Mouse (Mus musculus): ENCODE data around the gene Agap1. TPM values are rescaled to one million over a fixed set of nuclear protein-coding genes. Genes with fewer than 3 reads are reported as not detected.

Gene Agap1
- polyA plus RNA-seq, 1 experiment from 2014 or later, result 10.7 TPM

DNA sequence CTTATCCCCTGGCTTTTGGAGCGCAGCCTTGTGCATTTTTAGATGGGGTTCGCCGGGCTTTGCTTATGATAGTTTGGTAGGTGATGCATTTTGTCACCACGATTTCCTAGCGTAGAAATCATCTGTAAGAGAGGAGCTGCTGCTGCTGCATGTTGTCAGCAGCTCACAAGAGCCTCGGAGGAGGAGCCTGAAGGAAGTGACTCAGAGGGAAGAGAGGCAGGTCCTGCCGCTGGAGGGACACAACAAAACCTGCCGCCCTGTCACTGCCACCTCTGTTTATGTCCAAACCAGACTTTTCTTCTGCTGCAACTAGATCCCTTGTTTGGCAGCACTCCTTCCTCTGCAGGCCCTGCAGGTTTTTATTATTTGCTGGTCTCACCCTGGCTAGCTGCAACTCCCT, 8.5 kb downstream of the Agap1 start:
- no peak overlapping the region for H3K27ac ChIP-seq
- no peaks in the 10 kb centered on the region for H3K27me3 ChIP-seq
- H3K4me2 ChIP-seq, result no peak overlapping the region
- peaks cover 46% of the 10 kb centered on the region for H3K4me1 ChIP-seq
- no peaks in the 10 kb centered on the region for H3K9me3 ChIP-seq
- H3K4me3 ChIP-seq, result no peak overlapping the region
- ATAC-seq (ENCODE audit: insufficient number of reproducible peaks, low FRiP score, low TSS enrichment, low read depth), result no peak
- 36% methylated on average over 8 of the region's 8 CpGs for WGBS
- H3K9ac ChIP-seq, result no peak overlapping the region
- no peaks in the 10 kb centered on the region for H3K36me3 ChIP-seq

GRCm38 (mm10) chr1:89465417-89466002, 10.9 kb downstream of the Agap1 start:
- 50% methylated on average over 5 of the region's 5 CpGs for WGBS
- no peak for ATAC-seq (ENCODE audit: insufficient number of reproducible peaks, low FRiP score, low TSS enrichment, low read depth)
- no peaks in the 10 kb centered on the region for H3K36me3 ChIP-seq
- peaks cover 65% of the 10 kb centered on the region for H3K4me1 ChIP-seq
- H3K27me3 ChIP-seq, result no peaks in the 10 kb centered on the region
- H3K9me3 ChIP-seq, result no peaks in the 10 kb centered on the region
- no peak overlapping the region for H3K4me3 ChIP-seq
- no peak overlapping the region for H3K27ac ChIP-seq
- no peak overlapping the region for H3K4me2 ChIP-seq
- no peak overlapping the region for H3K9ac ChIP-seq

DNA sequence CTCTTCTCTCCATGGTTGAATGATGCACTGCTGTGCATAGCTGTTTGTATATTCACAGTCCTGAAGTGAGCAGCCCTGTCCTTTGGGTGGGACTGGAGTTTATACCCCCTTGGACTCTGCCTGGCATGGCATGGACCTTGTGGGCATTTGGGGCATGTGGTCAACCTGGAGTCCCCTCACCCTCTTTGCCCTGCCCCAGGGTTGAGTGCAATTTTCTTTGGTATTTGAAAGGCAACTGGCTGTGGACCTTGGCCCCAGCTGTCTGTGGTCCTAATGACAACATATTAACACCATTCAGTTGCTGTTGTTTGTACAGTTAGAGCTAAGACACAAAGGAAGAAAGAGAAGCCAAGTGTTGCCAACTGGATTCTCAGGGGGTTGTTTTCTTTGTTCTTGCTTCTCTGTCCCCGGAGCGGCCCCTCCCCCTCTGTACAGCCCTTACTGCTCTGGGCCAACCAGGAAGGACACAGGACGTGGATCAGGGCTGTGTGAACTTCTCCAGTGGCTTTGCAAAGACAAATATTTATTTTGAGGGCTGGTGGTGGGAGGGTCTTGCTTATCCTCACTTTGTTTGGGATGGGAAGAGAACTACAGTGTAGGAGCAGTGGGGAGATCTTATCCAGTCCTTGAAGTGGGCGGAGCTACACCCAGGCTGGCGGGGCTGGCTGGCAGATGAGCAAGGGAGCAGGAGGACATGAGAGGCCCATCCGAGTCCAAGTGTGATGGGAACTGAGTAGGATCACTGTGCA, 12.9 kb downstream of the Agap1 start:
- 0 out of 2 replicates have a peak, but pooled peaks have one; percentile 16 for ATAC-seq (ENCODE audit: insufficient number of reproducible peaks, low FRiP score, low TSS enrichment, low read depth)
- WGBS, result 47% methylated on average over 6 of the region's 6 CpGs

DNA sequence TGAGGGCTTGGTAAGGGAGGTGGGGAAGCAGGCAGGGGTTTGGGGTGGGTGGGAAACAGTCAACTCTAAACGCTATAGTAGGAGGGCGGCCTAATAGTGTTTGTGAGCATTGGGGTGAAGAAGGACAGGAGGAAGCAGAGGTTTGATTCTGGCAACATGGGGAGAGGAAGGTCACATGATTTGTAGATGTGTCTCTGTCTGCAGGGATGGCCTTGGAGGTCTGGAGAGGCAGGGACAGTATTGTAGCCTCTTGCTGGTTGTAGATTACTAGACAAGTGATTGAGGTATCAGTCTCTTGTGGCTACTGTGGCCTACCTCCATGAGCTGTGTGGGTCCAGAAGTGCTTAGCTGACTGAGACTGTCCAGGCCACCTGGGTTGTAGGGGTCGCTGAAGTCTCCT, 13.5 kb downstream of the Agap1 start:
- no peak for ATAC-seq (ENCODE audit: insufficient number of reproducible peaks, low FRiP score, low TSS enrichment, low read depth)
- Histone ChIP-seq H3K9me3 (no peaks in the 10 kb centered on the region), H3K36me3 (no peaks in the 10 kb centered on the region), H3K4me2 (no peak overlapping the region), H3K4me1 (peaks cover 67% of the 10 kb centered on the region), H3K9ac (no peak overlapping the region), H3K27ac (no peak overlapping the region; the same call in 1 of the 2 replicates), H3K27me3 (no peaks in the 10 kb centered on the region), H3K4me3 (no peak overlapping the region)
- 75% methylated on average over 3 of the region's 3 CpGs for WGBS

More for the DNA sequence above, 12.9 kb downstream of the Agap1 start:
- Histone ChIP-seq H3K36me3 (no peaks in the 10 kb centered on the region), H3K9me3 (no peaks in the 10 kb centered on the region), H3K9ac (no peak overlapping the region), H3K27me3 (no peaks in the 10 kb centered on the region), H3K4me2 (no peak overlapping the region), H3K4me1 (peaks cover 73% of the 10 kb centered on the region), H3K27ac (peak overlapping the region; percentile 59), H3K4me3 (no peak overlapping the region)

GRCm38 (mm10) chr1:89471430-89471829, 16.8 kb downstream of the Agap1 start:
- H3K9ac ChIP-seq, result no peak overlapping the region

DNA sequence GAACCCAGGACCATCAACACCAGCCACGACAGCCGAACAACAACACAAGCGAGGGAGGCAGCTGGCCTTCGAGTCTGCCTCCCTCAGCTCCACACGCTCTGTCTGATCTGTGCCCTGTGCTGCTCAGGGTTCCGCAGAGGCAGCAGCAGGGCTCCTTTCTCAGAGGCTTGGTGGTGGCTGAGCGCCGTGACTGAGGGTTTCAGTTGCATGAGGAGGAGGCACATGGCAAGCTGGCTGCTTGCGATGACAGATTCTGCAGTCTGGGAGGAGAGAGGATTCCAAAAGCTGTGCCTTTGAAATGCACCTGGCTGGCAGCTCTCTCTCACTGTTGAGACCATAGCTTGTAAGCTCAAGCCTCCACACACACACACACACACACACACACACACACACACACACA, 17.3 kb downstream of the Agap1 start:
- 67% methylated on average over 9 of the region's 9 CpGs for WGBS
- Histone ChIP-seq H3K36me3 (no peaks in the 10 kb centered on the region), H3K9me3 (no peaks in the 10 kb centered on the region), H3K27ac (peak overlapping the region; percentile 78; the same call in 1 of the 2 replicates), H3K4me3 (no peak overlapping the region), H3K4me1 (peaks cover 63% of the 10 kb centered on the region), H3K27me3 (no peaks in the 10 kb centered on the region), H3K9ac (no peak overlapping the region), H3K4me2 (no peak overlapping the region)
- no peak for ATAC-seq (ENCODE audit: insufficient number of reproducible peaks, low FRiP score, low TSS enrichment, low read depth)

More at GRCm38 (mm10) chr1:89471430-89471829, 16.8 kb downstream of the Agap1 start:
- Histone ChIP-seq H3K4me1 (peaks cover 65% of the 10 kb centered on the region), H3K27ac (peak overlapping the region; percentile 78), H3K4me2 (no peak overlapping the region), H3K36me3 (no peaks in the 10 kb centered on the region), H3K4me3 (no peak overlapping the region), H3K9me3 (no peaks in the 10 kb centered on the region), H3K27me3 (no peaks in the 10 kb centered on the region)
- 49% methylated on average over 4 of the region's 4 CpGs for WGBS
- ATAC-seq (ENCODE audit: insufficient number of reproducible peaks, low FRiP score, low TSS enrichment, low read depth), result peak; percentile 58; the same call in 1 of the 2 replicates

DNA sequence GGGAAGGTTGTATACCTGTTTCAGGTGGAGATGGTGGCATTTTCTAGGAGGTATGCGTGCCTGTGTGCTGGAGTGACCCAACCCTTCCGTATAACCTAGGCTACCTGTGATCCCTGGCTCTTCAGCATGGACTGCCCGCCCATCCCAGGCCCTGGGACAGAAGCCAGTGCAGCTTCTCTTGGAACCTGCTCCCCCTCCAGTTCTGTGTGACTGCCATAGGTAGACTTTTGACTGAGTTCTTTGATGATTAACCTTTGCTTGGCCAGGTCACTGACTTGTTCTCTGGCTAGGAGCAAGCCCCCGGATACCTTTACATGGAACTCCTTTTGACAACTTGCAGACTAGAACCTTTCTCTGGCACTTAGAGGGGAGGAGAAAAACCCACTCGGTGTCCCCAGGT, 19.3 kb downstream of the Agap1 start:
- no peak overlapping the region for H3K27ac ChIP-seq
- H3K4me3 ChIP-seq, result no peak overlapping the region
- H3K27me3 ChIP-seq, result no peaks in the 10 kb centered on the region
- no peaks in the 10 kb centered on the region for H3K9me3 ChIP-seq
- no peak for ATAC-seq (ENCODE audit: insufficient number of reproducible peaks, low FRiP score, low TSS enrichment, low read depth)
- no peak overlapping the region for H3K9ac ChIP-seq
- H3K4me2 ChIP-seq, result no peak overlapping the region
- 72% methylated on average over 5 of the region's 5 CpGs for WGBS
- no peaks in the 10 kb centered on the region for H3K36me3 ChIP-seq
- H3K4me1 ChIP-seq, result peaks cover 47% of the 10 kb centered on the region

DNA sequence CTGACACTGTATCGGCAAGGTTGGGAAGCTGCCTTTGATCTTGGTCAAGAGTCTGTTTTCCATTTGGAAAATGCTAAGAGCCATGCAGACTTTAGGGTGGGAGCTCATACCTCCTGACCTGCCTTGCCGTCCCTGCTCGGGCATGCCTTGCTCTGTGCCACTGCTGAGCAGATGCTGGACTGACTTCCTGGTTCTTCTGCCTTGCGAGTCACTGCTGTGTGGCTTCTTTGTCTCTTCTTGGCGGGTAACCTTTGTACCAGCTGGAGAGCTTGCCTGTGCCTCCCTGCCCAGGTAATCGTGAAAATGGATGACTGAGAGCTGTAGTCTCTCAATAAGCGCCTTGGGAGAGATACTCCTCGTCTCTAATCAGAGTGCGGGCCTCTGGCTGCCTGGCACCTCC, 20.2 kb downstream of the Agap1 start:
- Histone ChIP-seq H3K36me3 (no peaks in the 10 kb centered on the region), H3K27ac (no peak overlapping the region), H3K9me3 (no peaks in the 10 kb centered on the region), H3K4me3 (no peak overlapping the region), H3K4me2 (no peak overlapping the region), H3K27me3 (no peaks in the 10 kb centered on the region), H3K4me1 (peaks cover 47% of the 10 kb centered on the region), H3K9ac (no peak overlapping the region)
- no peak for ATAC-seq (ENCODE audit: insufficient number of reproducible peaks, low FRiP score, low TSS enrichment, low read depth)
- WGBS, result 50% methylated on average over 9 of the region's 9 CpGs

DNA sequence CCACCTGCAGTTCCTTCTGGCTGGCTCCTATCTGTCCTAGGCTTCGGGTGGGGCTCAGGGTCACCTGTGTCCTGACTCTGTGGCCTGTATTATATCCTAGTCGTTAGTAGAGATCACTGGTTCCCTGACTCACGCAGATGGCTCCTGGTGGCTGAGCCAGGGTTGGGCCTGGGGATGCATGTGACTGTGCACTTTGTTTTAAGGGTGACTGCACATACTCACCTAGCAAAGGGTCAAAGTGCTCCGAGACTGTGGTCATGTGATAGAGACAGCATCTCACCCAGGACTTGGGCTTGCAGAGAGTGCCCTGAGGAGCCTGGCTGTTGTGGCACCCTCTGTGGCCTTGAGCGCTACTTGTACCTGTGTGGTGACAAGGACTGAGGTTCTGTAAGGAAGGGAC, 22.4 kb downstream of the Agap1 start:
- no peak overlapping the region for H3K9ac ChIP-seq
- WGBS, result 84% methylated on average over 5 of the region's 5 CpGs
- peaks cover 43% of the 10 kb centered on the region for H3K4me1 ChIP-seq
- no peak overlapping the region for H3K27ac ChIP-seq
- no peaks in the 10 kb centered on the region for H3K9me3 ChIP-seq
- H3K36me3 ChIP-seq, result no peaks in the 10 kb centered on the region
- H3K4me3 ChIP-seq, result no peak overlapping the region
- no peak overlapping the region for H3K4me2 ChIP-seq
- no peak for ATAC-seq (ENCODE audit: insufficient number of reproducible peaks, low FRiP score, low TSS enrichment, low read depth)
- no peaks in the 10 kb centered on the region for H3K27me3 ChIP-seq

DNA sequence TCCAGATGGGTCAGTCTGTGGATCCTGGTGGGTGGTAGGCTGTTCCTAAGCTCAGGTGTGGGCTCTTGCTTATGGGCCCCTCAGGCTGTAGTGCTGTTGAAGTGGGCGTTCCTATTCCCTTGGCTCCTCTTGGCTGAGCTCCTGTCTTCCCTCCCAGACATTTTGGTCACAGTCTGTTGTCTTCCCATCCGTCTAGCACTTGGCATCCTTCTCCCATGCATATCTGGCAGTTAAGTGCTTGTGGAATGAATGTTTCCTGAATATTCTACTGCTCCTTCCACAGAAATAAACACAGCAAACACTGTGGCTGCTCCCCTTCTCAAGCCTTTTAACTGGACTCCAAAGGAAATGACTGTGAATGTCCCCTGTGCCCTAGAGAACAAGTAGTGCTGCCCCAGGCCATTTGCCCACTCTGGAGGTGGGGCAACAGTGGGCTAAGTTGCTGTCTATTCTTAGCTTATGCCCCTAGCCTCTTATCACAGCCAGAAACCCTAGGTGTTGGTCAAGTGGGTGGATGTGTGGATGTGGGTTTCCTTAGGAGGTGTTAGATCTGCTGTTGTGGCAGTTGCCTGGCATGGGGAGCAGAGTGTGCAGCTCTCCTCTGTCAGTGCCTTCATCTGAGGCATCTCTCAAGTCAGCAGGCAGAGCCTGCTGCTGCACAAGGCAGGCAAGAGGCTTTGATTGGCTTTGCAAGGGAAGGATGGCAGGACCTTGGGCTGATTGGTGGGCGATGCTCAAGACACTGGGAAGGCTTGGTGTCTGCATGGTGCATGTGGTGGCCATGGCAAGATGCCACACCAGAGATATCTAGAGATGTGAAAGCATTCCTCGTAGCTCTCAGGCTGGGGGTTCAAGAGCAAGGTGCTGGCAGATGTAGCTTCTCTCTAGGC, 24.2 kb downstream of the Agap1 start:
- H3K27me3 ChIP-seq, result no peaks in the 10 kb centered on the region
- no peak overlapping the region for H3K27ac ChIP-seq
- no peak overlapping the region for H3K4me2 ChIP-seq
- peaks cover 54% of the 10 kb centered on the region for H3K4me1 ChIP-seq
- no peak for ATAC-seq (ENCODE audit: insufficient number of reproducible peaks, low FRiP score, low TSS enrichment, low read depth)
- H3K4me3 ChIP-seq, result no peak overlapping the region
- no peaks in the 10 kb centered on the region for H3K9me3 ChIP-seq
- no peak overlapping the region for H3K9ac ChIP-seq
- 66% methylated on average over 4 of the region's 4 CpGs for WGBS
- H3K36me3 ChIP-seq, result no peaks in the 10 kb centered on the region

DNA sequence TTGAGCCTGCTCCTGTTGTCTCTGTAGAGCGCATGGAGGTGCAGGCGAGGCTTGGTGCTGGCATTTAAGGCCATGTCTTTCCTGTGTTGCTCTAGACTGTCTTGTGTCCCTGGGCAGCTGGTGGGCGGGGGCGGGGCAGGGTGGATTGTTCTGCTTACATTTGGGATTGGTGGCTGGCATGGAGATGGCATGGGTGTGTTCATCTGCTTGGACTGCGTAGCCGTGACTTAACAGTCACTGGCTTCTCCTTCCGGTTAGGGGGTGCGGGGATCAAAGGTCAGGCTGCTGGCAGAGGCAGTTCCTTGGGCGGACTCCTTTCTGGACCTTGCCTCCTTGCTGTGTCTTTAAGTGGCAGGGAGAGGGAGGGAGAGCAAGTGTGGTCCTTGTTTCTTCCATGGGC, 26.5 kb downstream of the Agap1 start:
- H3K27me3 ChIP-seq, result no peaks in the 10 kb centered on the region
- no peak overlapping the region for H3K27ac ChIP-seq
- no peak overlapping the region for H3K4me2 ChIP-seq
- H3K9ac ChIP-seq, result no peak overlapping the region
- no peak overlapping the region for H3K4me3 ChIP-seq
- peaks cover 49% of the 10 kb centered on the region for H3K4me1 ChIP-seq
- 77% methylated on average over 9 of the region's 9 CpGs for WGBS
- H3K36me3 ChIP-seq, result no peaks in the 10 kb centered on the region
- H3K9me3 ChIP-seq, result no peaks in the 10 kb centered on the region
- no peak for ATAC-seq (ENCODE audit: insufficient number of reproducible peaks, low FRiP score, low TSS enrichment, low read depth)

- Histone ChIP-seq H3K9ac (no peak overlapping the region), H3K4me3 (no peak overlapping the region), H3K4me1 (peaks cover 56% of the 10 kb centered on the region), H3K27me3 (no peaks in the 10 kb centered on the region), H3K4me2 (no peak overlapping the region), H3K27ac (no peak overlapping the region), H3K9me3 (no peaks in the 10 kb centered on the region), H3K36me3 (no peaks in the 10 kb centered on the region)
- WGBS, result 47% methylated on average over 5 of the region's 5 CpGs
- no peak for ATAC-seq (ENCODE audit: insufficient number of reproducible peaks, low FRiP score, low TSS enrichment, low read depth)
These were observed 28.2 kb downstream of the Agap1 start for GRCm38 (mm10) chr1:89482812-89483211.

Measured in limb, embryonic 15.5 days (tissue).